Mouse (Mus musculus) megakaryocyte, embryonic 14.5 days (primary cell): ENCODE data around the gene Tm6sf1.

ENCODE experiments used
- FLI1 ChIP-seq: IDR thresholded peaks from 2 replicates; pipeline ENCODE4 v1.6.1; 2012; ENCODE audit warnings: low read length, inconsistent platforms, mixed read lengths
- GATA1 ChIP-seq: IDR thresholded peaks from 3 replicates; pipeline ENCODE4 v1.6.1; 2012; ENCODE audit warnings: mixed read lengths, low read length, inconsistent platforms, borderline replicate concordance

DNA sequence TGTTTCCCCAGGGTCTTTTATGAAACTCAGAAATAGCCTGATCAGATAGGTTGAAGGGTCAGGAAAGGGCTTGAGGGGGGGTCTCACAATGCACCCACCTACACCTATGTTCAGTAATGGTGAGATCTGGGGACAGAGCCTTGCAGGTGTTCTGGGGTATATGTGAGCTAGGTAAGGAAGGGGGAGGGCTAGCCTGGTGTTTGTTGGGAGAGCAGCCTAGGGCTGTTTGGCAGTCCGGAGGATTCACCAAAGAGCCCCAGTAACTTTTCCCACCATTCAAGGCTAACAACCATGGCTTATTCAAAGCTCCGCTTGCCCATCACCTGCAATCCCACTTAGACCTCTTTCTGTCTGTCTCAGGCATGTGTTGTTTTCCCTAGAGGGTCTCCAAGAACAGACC is 2.7 kb downstream of the Tm6sf1 start:
- TF ChIP-seq GATA1: no peak
- TF ChIP-seq FLI1: no peak
